Mouse (Mus musculus) heart, embryonic 14.5 days (tissue): ENCODE results near the gene Rabl2. TPM values are rescaled to one million over a fixed set of nuclear protein-coding genes. Genes with fewer than 3 reads are reported as not detected.
A peak's percentile ranks its signal among the peaks of the same experiment; 100 is the strongest.

ENCODE experiments used
- ATAC-seq: fragments of 200-750 bp; cut with Nextera tagmentation; 2 replicates; pipeline ENCODE4 v1.8.0; 2017; ENCODE audit warnings: low read depth, moderate TSS enrichment; ENCODE audit not compliant: insufficient number of reproducible peaks, insufficient read depth, low FRiP score
- H3K27ac ChIP-seq, 2 experiments: fragments of 200-500 bp in 1 of 2; fragments of 300-500 bp in 1 of 2; sonication (generic) in 1 of 2; replicated peaks in 1 of 2; 2 replicates each; pipeline ENCODE4 v1.5.1; 2012 to 2014; ENCODE audit warnings: low read depth in 2 of 2, low read length in 2 of 2, control low read depth in 1 of 2, mild to moderate bottlenecking in 1 of 2, mixed read lengths in 1 of 2; ENCODE audit not compliant: control insufficient read depth in 1 of 2, insufficient read depth in 1 of 2
- H3K27me3 ChIP-seq: fragments of 300-500 bp; sonication (generic); 2 replicates; pipeline ENCODE4 v1.6.1; 2014; ENCODE audit warnings: mild to moderate bottlenecking, low read length, control low read depth; ENCODE audit not compliant: control insufficient read depth, insufficient read depth
- H3K36me3 ChIP-seq: fragments of 300-500 bp; sonication (generic); 2 replicates; pipeline ENCODE4 v1.6.1; 2014; ENCODE audit warnings: mild to moderate bottlenecking, control low read depth, low read length, mixed read lengths; ENCODE audit not compliant: control insufficient read depth, insufficient read depth
- H3K4me1 ChIP-seq, 2 experiments: fragments of 200-500 bp in 1 of 2; fragments of 300-500 bp in 1 of 2; sonication (generic) in 1 of 2; 2 replicates each; pipeline ENCODE4 v1.6.1; 2012 to 2014; ENCODE audit warnings: low read length in 2 of 2, control low read depth in 1 of 2, mixed read lengths in 1 of 2; ENCODE audit not compliant: control insufficient read depth in 2 of 2, insufficient read depth in 2 of 2
- H3K4me2 ChIP-seq: fragments of 300-500 bp; sonication (generic); 2 replicates; pipeline ENCODE4 v1.6.1; 2014; ENCODE audit warnings: mild to moderate bottlenecking, low read length
- H3K4me3 ChIP-seq, 2 experiments: fragments of 200-500 bp in 1 of 2; fragments of 300-500 bp in 1 of 2; sonication (generic) in 1 of 2; 2 replicates each; pipeline ENCODE4 v1.5.1; 2012 to 2014; ENCODE audit warnings: low read length in 2 of 2, mild to moderate bottlenecking in 2 of 2, control low read depth in 1 of 2, low read depth in 1 of 2, moderate library complexity in 1 of 2; ENCODE audit not compliant: control insufficient read depth in 1 of 2, insufficient read depth in 1 of 2
- H3K9ac ChIP-seq: fragments of 300-500 bp; sonication (generic); 2 replicates; pipeline ENCODE4 v1.6.1; 2014; ENCODE audit warnings: mild to moderate bottlenecking, low read length
- H3K9me3 ChIP-seq: fragments of 300-500 bp; sonication (generic); 2 replicates; pipeline ENCODE4 v1.6.1; 2016; ENCODE audit warnings: low read length, control low read depth; ENCODE audit not compliant: control insufficient read depth
- WGBS: fragments of 180-500 bp; shearing (Covaris S2); extraction: QIAGEN DNeasy Blood & Tissue Kit; methylation state at CpG from one replicate; pipeline ENCODE4 v1.1.7; 2014; 5-methylcytosine and 5-hydroxymethylcytosine counted together
- polyA plus RNA-seq: library from polyadenylated mRNA; unstranded; fragments of >200 nt; fragmentation: Nextera tagmentation; extraction: Ambion mirVana; gene quantifications from 2 replicates; pipeline ENCODE4 v1.2.1, GENCODE M21; 2014

Rabl2 gene
- 17.2 and 20.3 TPM in 2 replicates for polyA plus RNA-seq

GRCm38 (mm10) chr15:89591723-89592455 is at the start of gene Rabl2:
Rabl2 (minus strand) TSS chr15:89591923.
- ATAC-seq, result peak; percentile 93
- H3K27ac ChIP-seq, result no peak within 1 kb of the TSS
- H3K4me3 ChIP-seq, result peak within 1 kb of the TSS; percentile 59 to 87
- no peaks in the 10 kb centered on the region for H3K9me3 ChIP-seq
- WGBS, result under 1% methylated on average over 35 of the region's 35 CpGs
- peak within 1 kb of the TSS; percentile 91 for H3K4me2 ChIP-seq
- peaks cover 3 to 6% of the 10 kb centered on the region in 2 experiments; a peak in 3 of 4 replicates for H3K4me1 ChIP-seq
- no peaks in the 10 kb centered on the region for H3K27me3 ChIP-seq
- peak within 1 kb of the TSS; percentile 78 for H3K9ac ChIP-seq
- peaks cover 7% of the 10 kb centered on the region; the same call in 1 of the 2 replicates for H3K36me3 ChIP-seq

DNA sequence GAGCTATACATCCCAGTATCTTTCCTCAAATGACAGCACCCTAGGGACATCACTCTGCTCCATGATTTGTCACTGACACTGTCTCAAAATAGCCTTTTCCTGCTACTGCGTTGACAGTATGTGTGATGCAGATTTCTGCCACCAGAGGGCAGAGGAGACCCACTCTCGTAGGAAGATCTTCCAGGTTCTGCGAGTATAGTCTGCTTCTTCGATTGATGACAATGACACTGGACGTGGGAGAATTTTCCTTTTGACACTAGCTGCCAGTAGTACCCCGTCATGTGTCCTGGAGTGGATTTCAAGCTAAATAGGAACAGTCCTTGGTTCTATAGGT is 31.9 kb upstream of the Rabl2 start:
- ATAC-seq, result no peak

DNA sequence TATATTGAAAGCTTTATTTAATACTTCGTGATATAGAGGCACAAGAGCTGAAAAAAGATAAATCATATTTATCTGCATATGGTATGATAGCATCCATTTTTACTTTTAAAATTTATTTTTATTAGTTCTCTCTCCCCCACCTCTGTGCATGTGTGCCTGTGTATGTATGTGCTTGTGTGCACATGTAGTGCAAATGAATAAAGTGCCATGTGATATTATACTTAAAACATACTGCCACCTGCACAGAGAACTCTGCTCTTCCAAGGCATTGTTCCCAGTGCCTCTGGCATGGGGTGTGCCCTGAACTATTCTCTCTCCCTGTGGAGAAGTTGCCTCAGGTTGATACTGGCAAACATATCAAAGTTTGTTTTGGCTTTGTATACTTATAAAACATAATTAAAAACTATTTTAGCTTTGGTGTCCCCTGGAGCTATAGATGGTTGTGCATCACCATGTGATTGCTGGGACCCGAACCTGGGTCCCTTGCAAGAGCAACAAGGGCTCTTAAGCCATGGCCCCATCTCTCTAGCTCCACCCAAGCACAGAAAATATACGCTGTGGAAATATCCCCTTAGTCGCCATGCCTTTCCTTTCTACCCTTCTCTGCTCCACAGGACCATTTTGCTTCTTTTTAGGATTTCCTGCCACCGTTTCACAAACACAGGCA is 31.4 kb upstream of the Rabl2 start:
- ATAC-seq, result no peak
- no peaks in the 10 kb centered on the region for H3K36me3 ChIP-seq
- H3K27me3 ChIP-seq, result no peaks in the 10 kb centered on the region
- H3K4me2 ChIP-seq, result no peak overlapping the region
- WGBS, result 53% methylated on average over 5 of the region's 5 CpGs
- H3K4me1 ChIP-seq, result no peaks in the 10 kb centered on the region
- H3K4me3 ChIP-seq, result no peak overlapping the region
- no peak overlapping the region for H3K27ac ChIP-seq
- H3K9ac ChIP-seq, result no peak overlapping the region
- no peaks in the 10 kb centered on the region for H3K9me3 ChIP-seq

More for the DNA sequence above, 31.9 kb upstream of the Rabl2 start:
- Histone ChIP-seq H3K9ac (no peak overlapping the region), H3K27me3 (no peaks in the 10 kb centered on the region), H3K36me3 (no peaks in the 10 kb centered on the region), H3K4me2 (no peak overlapping the region), H3K27ac (no peak overlapping the region), H3K4me1 (no peaks in the 10 kb centered on the region), H3K9me3 (no peaks in the 10 kb centered on the region), H3K4me3 (no peak overlapping the region)
- 11% methylated on average over 6 of the region's 6 CpGs for WGBS

DNA sequence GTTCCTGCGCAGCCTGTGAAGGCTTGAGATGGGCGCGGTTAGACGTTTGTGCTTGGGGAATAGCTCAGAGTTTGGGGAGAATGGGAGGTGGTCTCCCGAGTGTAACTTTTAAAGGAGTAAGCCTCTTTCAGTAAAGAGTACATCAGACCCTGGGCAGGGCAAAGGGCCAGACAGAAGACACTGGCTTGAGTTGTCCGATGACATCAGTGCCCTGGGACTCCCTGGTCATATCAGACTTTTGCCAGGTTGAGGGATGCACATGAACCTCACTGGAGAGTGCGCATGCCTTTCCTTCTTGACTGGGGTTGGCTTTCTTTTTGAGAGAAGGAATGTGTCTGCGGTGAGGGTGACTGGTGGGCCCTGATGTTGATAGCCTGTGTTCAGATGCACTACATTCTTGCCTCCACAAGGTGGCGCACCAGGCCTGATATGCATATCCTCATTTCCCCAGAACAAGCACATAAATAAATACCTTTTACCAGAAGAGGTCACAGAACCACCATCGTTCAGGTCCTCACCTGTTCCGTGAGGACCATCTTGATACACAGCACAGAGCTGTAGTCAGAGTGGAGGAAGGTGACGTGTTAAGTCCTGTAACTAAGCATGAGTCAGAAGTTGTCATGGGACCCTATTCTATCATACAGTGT is 30.7 kb upstream of the Rabl2 start:
- H3K4me3 ChIP-seq, result no peak overlapping the region
- H3K27ac ChIP-seq, result no peak overlapping the region
- ATAC-seq, result no peak; the same call in 1 of the 2 replicates
- 77% methylated on average over 12 of the region's 12 CpGs for WGBS
- H3K36me3 ChIP-seq, result no peaks in the 10 kb centered on the region
- no peaks in the 10 kb centered on the region for H3K4me1 ChIP-seq
- H3K9me3 ChIP-seq, result no peaks in the 10 kb centered on the region
- no peak overlapping the region for H3K4me2 ChIP-seq
- H3K9ac ChIP-seq, result no peak overlapping the region
- H3K27me3 ChIP-seq, result no peaks in the 10 kb centered on the region

DNA sequence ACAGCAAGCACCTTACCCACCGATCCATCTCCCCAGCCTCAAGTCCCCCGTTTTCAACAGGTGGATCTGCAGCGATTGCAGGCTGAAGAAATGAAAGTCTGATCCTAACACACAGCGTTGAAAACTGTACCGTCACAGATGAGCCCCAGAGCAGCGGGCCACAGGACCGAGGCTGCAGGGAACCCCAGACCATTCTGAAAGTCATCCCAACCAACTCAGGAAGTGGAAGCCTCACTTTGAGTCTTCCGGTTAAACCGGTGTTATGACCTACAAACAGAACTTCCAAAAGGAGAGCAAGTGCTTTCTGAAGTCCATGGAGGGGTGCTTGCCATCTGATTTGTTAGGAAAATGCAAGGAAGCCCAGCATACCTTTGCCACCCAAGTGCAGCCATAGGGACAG is 16.2 kb upstream of the Rabl2 start:
- H3K36me3 ChIP-seq, result no peaks in the 10 kb centered on the region
- H3K4me1 ChIP-seq, result no peaks in the 10 kb centered on the region
- 70% methylated on average over 9 of the region's 9 CpGs for WGBS
- H3K4me2 ChIP-seq, result no peak overlapping the region
- ATAC-seq, result no peak
- no peak overlapping the region for H3K9ac ChIP-seq
- H3K27ac ChIP-seq, result no peak overlapping the region
- H3K27me3 ChIP-seq, result no peaks in the 10 kb centered on the region
- H3K9me3 ChIP-seq, result no peaks in the 10 kb centered on the region
- no peak overlapping the region for H3K4me3 ChIP-seq

DNA sequence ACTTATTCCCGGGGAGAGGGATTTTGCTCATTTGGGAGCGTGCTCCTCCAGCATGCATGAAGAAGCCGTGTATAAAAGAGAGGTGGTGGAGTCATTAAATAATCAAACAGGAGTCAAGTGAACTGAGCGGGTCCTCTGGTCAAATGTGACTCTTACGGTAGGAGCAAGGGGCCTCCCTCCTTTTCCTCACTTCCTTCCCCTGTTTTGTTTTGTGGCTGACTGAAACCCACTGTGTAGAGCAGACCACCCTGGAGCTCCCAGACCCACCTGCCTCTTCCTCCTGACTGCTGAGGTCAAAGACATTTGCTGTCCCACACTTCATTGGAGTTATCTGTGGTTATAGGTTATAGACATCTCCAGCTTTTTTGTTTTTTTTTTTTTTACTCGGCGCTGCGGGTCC is 15.8 kb upstream of the Rabl2 start:
- no peak overlapping the region for H3K27ac ChIP-seq
- no peak overlapping the region for H3K4me2 ChIP-seq
- H3K27me3 ChIP-seq, result no peaks in the 10 kb centered on the region
- H3K9me3 ChIP-seq, result no peaks in the 10 kb centered on the region
- H3K9ac ChIP-seq, result no peak overlapping the region
- WGBS, result 76% methylated on average over 8 of the region's 8 CpGs
- no peak overlapping the region for H3K4me3 ChIP-seq
- H3K36me3 ChIP-seq, result no peaks in the 10 kb centered on the region
- H3K4me1 ChIP-seq, result no peaks in the 10 kb centered on the region
- no peak for ATAC-seq

- Histone ChIP-seq H3K4me2 (no peak overlapping the region), H3K4me3 (no peak overlapping the region), H3K36me3 (no peaks in the 10 kb centered on the region), H3K27ac (no peak overlapping the region), H3K9ac (no peak overlapping the region), H3K9me3 (no peaks in the 10 kb centered on the region), H3K27me3 (no peaks in the 10 kb centered on the region), H3K4me1 (no peaks in the 10 kb centered on the region)
- WGBS, result 72% methylated on average over 12 of the region's 12 CpGs
- no peak for ATAC-seq
Observed at GRCm38 (mm10) chr15:89605822-89606570, 14.3 kb upstream of the Rabl2 start.
